Mouse (Mus musculus): ENCODE data around the gene Nup205. TPM values are rescaled to one million over a fixed set of nuclear protein-coding genes. Genes with fewer than 3 reads are reported as not detected.
A peak's percentile ranks its signal among the peaks of the same experiment; 100 is the strongest.

Nup205 gene
- polyA plus RNA-seq, 1 experiment from 2014 or later: 27.6 TPM

DNA sequence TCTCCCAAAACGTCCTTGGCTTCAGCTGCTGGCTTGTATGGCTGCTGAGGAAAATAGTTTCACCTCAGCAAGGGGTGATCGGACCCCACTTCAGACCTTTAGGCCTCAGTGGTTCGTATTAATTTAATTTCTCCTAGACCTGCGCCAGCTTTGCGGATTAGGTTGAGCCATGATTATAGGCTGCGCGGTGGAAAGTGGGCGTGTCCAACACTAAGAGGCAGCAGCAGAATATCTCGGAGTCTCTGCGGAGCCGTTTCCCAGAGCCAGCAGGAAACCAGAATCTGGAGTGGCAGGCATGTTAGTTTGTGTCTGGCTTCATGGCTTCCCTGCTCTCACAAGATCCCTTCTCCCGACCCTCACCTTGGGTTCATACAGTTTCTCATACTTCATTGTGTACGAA, 92.4 kb downstream of the Nup205 start:
- Histone ChIP-seq H3K9me3 (no peaks in the 10 kb centered on the region), H3K27ac (no peak overlapping the region), H3K4me3 (no peak overlapping the region), H3K4me2 (no peak overlapping the region), H3K36me3 (no peaks in the 10 kb centered on the region), H3K9ac (no peak overlapping the region), H3K27me3 (no peaks in the 10 kb centered on the region), H3K4me1 (peaks cover 13% of the 10 kb centered on the region)
- ATAC-seq (ENCODE audit: insufficient number of reproducible peaks, low FRiP score, low TSS enrichment, low read depth): no peak
- 73% methylated on average over 13 of the region's 13 CpGs for WGBS

DNA sequence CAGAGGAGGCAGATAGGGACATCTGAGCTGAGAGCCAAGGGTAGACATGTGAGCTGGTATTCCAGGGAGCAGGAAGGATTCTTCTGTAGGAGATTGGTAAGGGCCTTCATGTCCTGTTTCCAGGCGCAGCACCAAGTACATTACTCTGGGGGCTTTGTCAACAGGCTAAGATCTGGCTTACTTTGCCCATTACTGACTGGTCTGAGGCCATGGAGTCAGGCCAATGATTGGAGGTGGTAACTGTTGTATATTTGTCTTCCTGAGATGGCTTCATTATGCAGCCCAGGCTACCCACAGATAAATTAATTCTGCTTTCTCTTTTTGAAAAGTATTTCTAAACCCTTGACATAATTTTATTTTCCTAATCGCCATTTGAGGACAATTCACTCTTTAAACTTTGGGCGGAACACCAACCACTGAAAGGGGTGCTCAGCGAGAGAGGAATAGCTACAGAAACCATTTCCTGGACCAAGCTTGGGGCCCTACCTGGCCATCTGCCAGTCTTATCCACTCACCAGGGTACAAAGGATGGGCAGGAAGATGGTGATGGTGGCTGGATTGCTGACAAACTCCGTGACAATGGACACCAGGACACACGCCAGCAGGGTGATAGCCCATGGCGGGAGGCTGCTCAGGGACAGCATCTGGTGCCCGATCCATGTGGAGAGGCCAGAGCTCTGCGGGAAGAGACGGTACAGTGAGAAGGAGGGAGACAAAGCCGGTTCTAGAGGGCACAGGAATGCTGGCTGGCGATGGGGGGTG, 94.1 kb downstream of the Nup205 start:
- no peak overlapping the region for H3K27ac ChIP-seq
- H3K9me3 ChIP-seq: no peaks in the 10 kb centered on the region
- H3K4me1 ChIP-seq: peaks cover 3% of the 10 kb centered on the region
- H3K9ac ChIP-seq: no peak overlapping the region
- no peak overlapping the region for H3K4me3 ChIP-seq
- WGBS: 88% methylated on average over 12 of the region's 12 CpGs
- H3K27me3 ChIP-seq: no peaks in the 10 kb centered on the region
- no peaks in the 10 kb centered on the region for H3K36me3 ChIP-seq
- no peak overlapping the region for H3K4me2 ChIP-seq
- ATAC-seq (ENCODE audit: insufficient number of reproducible peaks, low FRiP score, low TSS enrichment, low read depth): no peak

DNA sequence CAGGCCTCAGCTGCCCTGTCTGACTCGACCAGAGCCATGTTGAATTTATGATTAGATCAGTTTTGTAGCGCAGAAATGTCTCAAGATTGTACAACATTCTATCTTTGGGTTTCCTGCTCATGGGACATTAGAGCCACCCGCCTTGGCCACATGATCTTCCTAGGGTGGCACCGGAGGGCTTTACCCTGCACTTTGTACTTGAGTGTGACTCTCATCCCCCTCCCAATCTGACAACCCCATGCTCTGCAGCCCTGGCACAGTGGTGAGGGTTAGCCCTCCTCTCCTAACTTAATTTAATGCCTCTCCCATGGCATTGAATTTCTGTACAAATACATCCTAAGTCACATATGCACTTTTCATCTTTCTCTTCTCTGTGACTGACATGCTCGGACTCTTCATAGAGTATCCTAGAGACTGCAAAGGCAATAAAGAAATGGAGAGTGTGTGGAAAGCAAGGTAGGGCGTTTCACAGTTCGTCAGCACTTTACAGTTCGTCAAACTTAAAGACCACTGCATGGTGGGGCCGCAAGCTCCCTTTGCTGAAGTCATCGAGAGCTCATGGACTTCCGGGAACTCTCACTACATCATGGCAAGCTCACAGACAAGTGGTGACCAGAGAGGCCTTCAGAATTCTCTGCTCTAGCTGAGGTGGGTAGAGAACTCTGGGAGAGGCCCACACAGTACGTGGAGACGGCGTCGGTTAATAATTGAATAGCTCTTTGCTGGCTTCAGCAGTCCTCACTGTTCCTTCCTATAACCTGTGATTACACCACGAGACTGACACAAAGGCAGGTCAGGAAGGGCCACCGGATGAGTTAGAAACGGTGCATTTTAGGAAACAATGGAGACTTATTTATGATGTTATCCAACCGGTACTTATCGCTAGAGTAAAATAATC, 94.9 kb downstream of the Nup205 start:
- Histone ChIP-seq H3K4me2 (no peak overlapping the region), H3K9ac (no peak overlapping the region), H3K4me3 (no peak overlapping the region), H3K27ac (no peak overlapping the region), H3K9me3 (no peaks in the 10 kb centered on the region), H3K36me3 (no peaks in the 10 kb centered on the region), H3K27me3 (no peaks in the 10 kb centered on the region), H3K4me1 (no peaks in the 10 kb centered on the region; the same call in 1 of the 2 replicates)
- ATAC-seq (ENCODE audit: insufficient number of reproducible peaks, low FRiP score, low TSS enrichment, low read depth): no peak
- 83% methylated on average over 20 of the region's 20 CpGs for WGBS

DNA sequence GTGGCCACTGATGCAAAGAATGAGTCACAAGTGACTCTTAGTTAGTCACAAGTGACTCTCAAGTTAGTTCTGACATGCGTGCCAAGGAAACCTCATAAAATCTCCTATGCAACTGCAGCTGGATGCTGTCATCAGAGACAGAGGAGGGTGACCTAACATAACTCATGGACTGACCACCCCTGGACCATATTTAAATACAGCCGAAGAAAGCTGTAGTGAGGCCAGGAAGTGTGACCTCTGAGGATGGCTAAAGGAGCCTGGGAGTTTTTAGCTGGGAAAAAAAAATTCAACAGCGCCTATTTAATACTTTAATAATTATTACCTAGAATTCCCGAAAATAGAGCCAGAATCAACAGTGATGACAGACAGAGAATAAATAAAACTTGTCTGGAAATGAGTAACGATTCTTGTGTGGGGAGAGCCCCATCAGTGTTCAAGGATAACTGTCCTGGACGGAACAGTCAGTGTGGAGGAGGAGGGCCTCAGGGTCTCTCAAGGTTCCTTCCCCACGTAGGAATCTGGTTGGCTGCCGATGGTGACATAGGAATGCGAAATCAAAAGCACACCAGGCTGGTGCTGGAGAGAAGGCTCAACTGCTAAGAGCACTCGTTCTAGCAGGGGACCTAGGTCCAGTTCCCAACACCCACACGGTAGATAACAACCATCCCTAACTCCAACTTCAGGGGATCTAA, 96.3 kb downstream of the Nup205 start:
- H3K9me3 ChIP-seq: no peaks in the 10 kb centered on the region
- H3K4me1 ChIP-seq: no peaks in the 10 kb centered on the region; the same call in 1 of the 2 replicates
- WGBS: 52% methylated on average over 11 of the region's 11 CpGs
- H3K27ac ChIP-seq: no peak overlapping the region
- H3K4me2 ChIP-seq: no peak overlapping the region
- ATAC-seq (ENCODE audit: insufficient number of reproducible peaks, low FRiP score, low TSS enrichment, low read depth): no peak
- H3K4me3 ChIP-seq: no peak overlapping the region
- H3K9ac ChIP-seq: no peak overlapping the region
- H3K27me3 ChIP-seq: no peaks in the 10 kb centered on the region
- H3K36me3 ChIP-seq: no peaks in the 10 kb centered on the region

DNA sequence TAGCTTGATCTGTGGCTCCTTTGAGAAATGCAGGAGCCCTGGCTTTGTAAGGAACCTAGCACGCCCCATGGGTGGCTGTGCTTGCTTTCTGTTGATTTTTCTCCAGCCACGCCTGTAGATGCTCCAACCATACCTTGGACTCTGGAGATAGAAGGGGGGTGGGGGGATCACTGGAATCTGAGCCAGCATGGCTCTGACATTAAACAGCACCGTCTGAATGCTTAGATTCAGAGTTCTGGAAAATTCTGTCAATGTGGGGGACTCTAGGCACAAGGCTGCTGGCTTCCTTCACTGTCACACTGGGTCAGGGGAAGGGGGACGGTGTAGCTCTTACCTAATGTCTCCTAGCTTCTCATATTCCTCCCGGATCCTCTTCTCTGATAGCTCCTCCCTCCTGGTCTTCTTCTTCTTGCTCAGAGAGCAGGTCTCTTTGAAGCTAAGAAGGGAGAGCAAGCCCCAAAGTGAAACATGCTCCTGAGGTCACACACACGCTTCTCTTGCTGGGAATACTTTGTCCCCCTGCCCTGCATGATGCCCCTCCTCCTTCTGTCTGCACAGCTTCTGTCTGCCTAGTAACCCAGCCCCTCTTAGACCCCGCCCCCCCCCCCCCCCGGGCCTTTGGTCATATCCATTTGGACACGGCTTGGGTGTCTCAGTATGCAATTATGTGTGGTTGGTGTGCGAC, 100.8 kb downstream of the Nup205 start:
- H3K4me1 ChIP-seq: no peaks in the 10 kb centered on the region; the same call in 1 of the 2 replicates
- no peak overlapping the region for H3K27ac ChIP-seq
- H3K27me3 ChIP-seq: no peaks in the 10 kb centered on the region
- H3K36me3 ChIP-seq: no peaks in the 10 kb centered on the region
- H3K9me3 ChIP-seq: no peaks in the 10 kb centered on the region
- WGBS: 52% methylated on average over 10 of the region's 10 CpGs
- ATAC-seq (ENCODE audit: insufficient number of reproducible peaks, low FRiP score, low TSS enrichment, low read depth): no peak
- H3K9ac ChIP-seq: no peak overlapping the region
- no peak overlapping the region for H3K4me2 ChIP-seq
- H3K4me3 ChIP-seq: no peak overlapping the region

DNA sequence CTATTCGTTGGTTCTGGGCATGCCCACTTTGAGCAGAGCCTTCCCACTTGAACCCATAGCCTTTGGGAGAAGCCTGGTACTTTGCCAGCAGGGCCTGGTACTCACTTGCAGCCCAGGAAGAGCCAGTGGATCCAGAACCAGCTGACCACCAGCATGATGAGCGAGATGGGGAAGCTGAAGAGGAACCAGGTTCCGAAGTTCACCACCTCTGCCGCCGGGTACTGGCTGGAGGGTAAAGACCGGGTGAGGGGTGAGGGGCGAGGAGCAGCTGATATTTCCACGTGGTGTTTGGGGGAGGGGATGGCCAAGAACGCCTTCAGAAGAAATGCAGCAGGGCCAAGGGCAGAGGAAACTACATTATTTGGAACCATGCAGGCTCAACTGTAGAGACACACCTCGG, 102.1 kb downstream of the Nup205 start:
- 81% methylated on average over 10 of the region's 10 CpGs for WGBS
- no peak overlapping the region for H3K27ac ChIP-seq
- no peaks in the 10 kb centered on the region for H3K36me3 ChIP-seq
- no peaks in the 10 kb centered on the region for H3K4me1 ChIP-seq
- ATAC-seq (ENCODE audit: insufficient number of reproducible peaks, low FRiP score, low TSS enrichment, low read depth): no peak
- H3K9me3 ChIP-seq: no peaks in the 10 kb centered on the region
- no peak overlapping the region for H3K4me2 ChIP-seq
- H3K9ac ChIP-seq: no peak overlapping the region
- no peak overlapping the region for H3K4me3 ChIP-seq
- H3K27me3 ChIP-seq: no peaks in the 10 kb centered on the region

DNA sequence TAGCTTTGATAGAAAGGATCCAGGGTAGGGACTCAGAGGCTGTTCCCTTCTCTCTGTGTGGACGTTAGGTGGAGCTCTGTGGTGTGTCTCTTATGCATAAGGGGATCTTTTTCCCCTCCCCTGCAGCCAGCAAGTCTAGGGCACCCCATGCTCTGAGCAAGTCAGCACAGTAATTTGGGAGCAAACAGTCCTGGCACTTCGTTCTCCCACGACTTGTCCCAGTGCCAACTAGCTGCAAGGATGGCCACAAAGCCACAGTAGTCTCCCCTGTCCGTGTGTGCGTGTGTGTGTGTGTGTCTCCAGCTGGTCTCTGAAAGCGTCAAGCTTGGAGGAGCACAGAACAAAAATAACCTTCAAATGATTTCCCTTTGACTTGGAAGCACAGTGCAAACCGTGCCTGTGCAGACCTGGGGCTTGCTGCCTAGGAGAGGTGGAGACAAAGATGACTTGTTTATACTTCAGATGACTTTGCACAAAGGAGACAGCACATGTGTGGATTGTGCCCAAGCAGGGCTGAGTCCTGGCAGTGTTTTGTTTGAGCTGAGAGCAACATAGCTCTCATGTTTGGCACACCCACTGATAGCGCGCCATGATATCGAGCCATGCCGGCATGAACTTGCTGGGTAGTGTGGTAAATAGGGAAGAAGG, 111.0 kb downstream of the Nup205 start:
- Histone ChIP-seq H3K27ac (peak overlapping the region; percentile 43; the same call in 1 of the 2 replicates), H3K9me3 (no peaks in the 10 kb centered on the region), H3K4me1 (peaks cover 18% of the 10 kb centered on the region), H3K36me3 (no peaks in the 10 kb centered on the region), H3K27me3 (no peaks in the 10 kb centered on the region), H3K4me2 (no peak overlapping the region), H3K9ac (no peak overlapping the region), H3K4me3 (no peak overlapping the region)
- 64% methylated on average over 11 of the region's 11 CpGs for WGBS
- 0 out of 2 replicates have a peak, but pooled peaks have one; percentile 30 for ATAC-seq (ENCODE audit: insufficient number of reproducible peaks, low FRiP score, low TSS enrichment, low read depth)

DNA sequence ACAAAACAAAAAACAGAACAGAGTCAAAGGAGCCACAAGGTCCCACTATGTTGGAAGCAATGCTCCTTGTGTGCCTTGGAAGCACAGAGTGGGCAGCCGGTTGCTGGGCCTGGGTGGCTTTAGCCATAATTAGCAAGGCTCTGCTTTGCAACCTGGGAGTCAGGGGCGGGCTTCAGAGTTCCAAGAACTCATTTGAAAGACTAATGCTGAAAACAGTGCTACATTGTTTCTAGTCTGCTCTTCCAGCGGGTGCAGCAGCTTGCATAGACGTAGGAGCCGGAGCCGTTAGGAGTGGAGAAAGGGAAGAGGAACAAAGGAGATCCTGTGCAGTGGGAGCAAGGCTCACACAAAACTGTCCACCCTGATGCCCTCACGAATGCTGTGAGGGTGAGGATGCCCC, 111.7 kb downstream of the Nup205 start:
- Histone ChIP-seq H3K9me3 (no peaks in the 10 kb centered on the region), H3K27me3 (no peaks in the 10 kb centered on the region), H3K4me1 (peaks cover 18% of the 10 kb centered on the region), H3K4me2 (no peak overlapping the region), H3K36me3 (no peaks in the 10 kb centered on the region), H3K27ac (0 out of 2 replicates have a peak overlapping the region, but pooled peaks have one; percentile 43), H3K4me3 (no peak overlapping the region), H3K9ac (no peak overlapping the region)
- 53% methylated on average over 7 of the region's 7 CpGs for whole genome bisulfite sequencing
- ATAC-seq (ENCODE audit: insufficient number of reproducible peaks, low FRiP score, low TSS enrichment, low read depth): no peak

DNA sequence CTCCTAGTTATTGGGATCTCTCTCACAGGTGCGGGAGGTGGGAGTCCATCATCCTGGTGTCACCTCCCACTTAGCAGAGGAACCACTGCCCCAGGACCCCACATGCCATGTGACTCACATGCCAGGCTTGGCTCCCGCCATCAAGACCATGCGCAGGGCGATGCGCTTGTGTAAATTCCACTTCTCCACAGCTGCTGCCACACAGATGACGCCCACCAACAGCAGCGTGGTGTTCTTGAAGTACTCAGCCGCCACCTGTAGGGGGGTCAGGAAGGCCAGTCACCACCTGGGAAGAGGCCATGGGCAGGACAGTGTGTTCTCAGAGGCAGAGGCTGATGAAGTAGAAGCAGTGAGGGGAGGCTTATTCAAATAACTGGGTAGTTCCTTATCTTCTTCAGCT, 112.5 kb downstream of the Nup205 start:
- H3K9me3 ChIP-seq: no peaks in the 10 kb centered on the region
- no peak overlapping the region for H3K4me2 ChIP-seq
- H3K27ac ChIP-seq: no peak overlapping the region
- no peaks in the 10 kb centered on the region for H3K36me3 ChIP-seq
- 86% methylated on average over 8 of the region's 8 CpGs for WGBS
- H3K9ac ChIP-seq: no peak overlapping the region
- no peak overlapping the region for H3K4me3 ChIP-seq
- no peak for ATAC-seq (ENCODE audit: insufficient number of reproducible peaks, low FRiP score, low TSS enrichment, low read depth)
- H3K4me1 ChIP-seq: peaks cover 18% of the 10 kb centered on the region
- no peaks in the 10 kb centered on the region for H3K27me3 ChIP-seq

DNA sequence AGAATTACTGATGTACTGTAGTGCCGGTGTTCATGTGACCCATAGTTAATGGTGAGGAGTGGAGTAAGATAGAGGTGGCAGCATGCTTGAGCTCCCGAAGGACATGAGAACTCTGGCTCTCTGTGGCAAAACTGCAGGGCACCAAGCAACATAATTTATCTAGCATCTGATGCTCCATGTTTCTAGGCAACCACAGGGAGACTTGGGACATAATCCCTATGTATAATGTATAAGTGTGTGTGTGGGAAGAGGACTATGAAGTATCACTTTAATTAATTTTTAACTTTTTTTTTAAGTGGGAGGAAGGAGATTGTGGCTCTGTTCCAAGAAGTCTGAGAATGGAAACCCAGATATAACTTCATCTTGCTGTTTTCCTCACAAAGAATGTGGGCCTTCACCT, 117.7 kb downstream of the Nup205 start:
- Histone ChIP-seq H3K4me3 (no peak overlapping the region), H3K27me3 (no peaks in the 10 kb centered on the region), H3K4me2 (no peak overlapping the region), H3K27ac (no peak overlapping the region), H3K36me3 (no peaks in the 10 kb centered on the region), H3K9me3 (no peaks in the 10 kb centered on the region), H3K4me1 (0 out of 2 replicates have a peak, but pooled peaks cover 9% of the 10 kb centered on the region), H3K9ac (no peak overlapping the region)
- ATAC-seq (ENCODE audit: insufficient number of reproducible peaks, low FRiP score, low TSS enrichment, low read depth): no peak
- WGBS: 86% methylated on average over 2 of the region's 2 CpGs

DNA sequence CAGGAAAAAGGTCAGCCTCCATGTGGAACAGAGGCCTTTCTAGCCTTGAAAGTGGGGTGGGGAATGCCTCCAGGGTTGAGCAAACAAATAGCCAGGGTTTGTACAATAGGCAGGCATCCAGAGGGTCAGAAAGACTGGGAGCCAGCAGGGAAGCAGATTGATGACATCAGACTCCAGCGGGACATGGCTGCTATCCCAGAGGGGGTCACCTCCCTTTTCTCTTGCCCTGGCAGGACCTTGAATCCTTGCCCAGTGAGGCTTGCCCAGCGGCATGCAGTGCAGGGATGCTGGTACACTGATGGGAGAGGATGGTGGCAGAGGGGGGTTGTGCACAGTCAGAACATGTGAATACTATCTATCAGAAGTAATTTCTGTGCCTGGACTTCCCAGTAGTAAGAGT, 119.8 kb downstream of the Nup205 start:
- Histone ChIP-seq H3K4me1 (0 out of 2 replicates have a peak, but pooled peaks cover 9% of the 10 kb centered on the region), H3K27me3 (no peaks in the 10 kb centered on the region), H3K9ac (no peak overlapping the region), H3K9me3 (no peaks in the 10 kb centered on the region), H3K4me2 (no peak overlapping the region), H3K4me3 (no peak overlapping the region), H3K36me3 (no peaks in the 10 kb centered on the region), H3K27ac (no peak overlapping the region)
- no peak for ATAC-seq (ENCODE audit: insufficient number of reproducible peaks, low FRiP score, low TSS enrichment, low read depth)
- WGBS: 82% methylated on average over 2 of the region's 2 CpGs

Data from limb, embryonic 15.5 days (tissue).